Mouse (Mus musculus): ENCODE data around the gene Padi1.

- no peak for TF ChIP-seq GATA1 (IDR thresholded peaks at IDR 0.05; ENCODE audit: low read length)
- no peak for TF ChIP-seq TAL1 (IDR thresholded peaks at IDR 0.05; ENCODE audit: low read length)
Measured at GRCm38 (mm10) chr4:140882981-140883380, 37.4 kb upstream of the Padi1 start.

All from erythroblast, embryonic 14.5 days (primary cell).